Mouse (Mus musculus): ENCODE measurements around the gene Pdss2.
"Not testable (repeated sequence)": the region's sequence is repeated elsewhere in the genome, so short reads cannot be mapped to it uniquely, and the experiment has no call there.

The Pdss2 gene

DNA sequence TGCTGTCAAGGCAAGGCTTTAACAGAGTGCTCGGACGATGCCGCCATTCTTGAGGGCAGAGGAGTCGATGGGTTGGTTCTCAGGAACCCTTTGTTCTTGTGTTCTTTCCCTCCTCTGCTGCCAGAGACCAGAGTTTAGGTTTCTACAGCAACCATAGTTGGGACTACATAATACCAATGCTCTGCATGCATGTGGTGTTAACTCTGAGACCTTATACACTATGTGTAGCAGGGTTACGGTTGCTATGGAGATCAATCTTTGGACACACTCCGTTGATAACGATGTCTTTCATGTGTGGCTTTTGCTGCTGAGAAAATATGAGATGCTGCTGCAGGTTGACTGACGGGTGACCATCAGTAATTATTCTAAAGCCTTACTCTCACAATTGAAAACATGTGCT is 20.9 kb downstream of the Pdss2 start:
- no peak for DNase-seq (ENCODE audit: low read depth, low spot score)

DNA sequence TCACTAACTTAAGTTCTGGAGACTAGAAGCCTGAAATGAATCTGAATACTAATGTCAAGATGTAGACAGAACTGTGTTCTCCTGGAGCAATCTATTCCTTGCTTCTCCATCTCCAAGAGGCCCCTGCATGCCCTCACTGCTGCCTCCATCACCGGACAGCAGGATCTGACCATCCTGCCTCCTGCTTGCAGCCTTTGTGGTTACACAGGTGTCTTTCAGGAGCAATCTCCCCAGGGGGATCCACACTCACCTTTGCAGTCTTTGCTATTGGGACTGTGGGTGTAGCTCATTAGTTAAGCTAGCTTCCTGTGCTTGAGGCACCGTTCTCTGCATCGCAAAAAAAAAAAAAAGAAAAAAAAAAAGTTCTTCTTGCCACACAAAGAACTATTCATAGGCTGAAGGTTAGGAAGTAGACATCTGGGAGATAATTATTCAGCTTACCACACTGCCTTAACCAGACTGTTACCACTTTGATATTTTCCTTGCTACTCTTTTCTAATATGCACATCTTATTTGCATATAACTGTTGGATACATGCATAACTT is 23.0 kb downstream of the Pdss2 start:
- no peak for DNase-seq (ENCODE audit: low read depth, low spot score)

GRCm38 (mm10) chr10:43245461-43246200 is 24.3 kb downstream of the Pdss2 start:
- DNase-seq (ENCODE audit: low read depth, low spot score) = no peak

GRCm38 (mm10) chr10:43247994-43248393 is 26.7 kb downstream of the Pdss2 start:
- DNase-seq (ENCODE audit: low read depth, low spot score) = no peak

DNA sequence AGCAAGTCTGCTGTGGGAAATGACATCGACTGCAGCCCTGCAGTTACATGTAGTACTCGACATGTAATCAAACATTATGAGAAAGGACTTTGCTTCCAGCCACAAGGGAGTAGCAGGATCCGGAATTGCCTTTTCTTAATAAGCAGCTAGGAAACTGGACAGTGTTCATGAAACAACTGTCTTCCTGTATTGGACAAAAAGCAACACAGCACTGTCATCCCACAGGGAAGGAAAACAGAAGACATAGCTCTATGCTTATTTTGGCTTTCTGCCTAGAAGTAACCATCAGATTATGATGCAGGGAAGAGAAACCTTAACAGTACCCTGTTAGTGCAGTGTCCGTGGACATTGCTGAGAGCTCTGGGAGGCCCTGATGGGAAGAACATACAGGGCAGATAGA is 31.0 kb downstream of the Pdss2 start:
- no peak for DNase-seq (ENCODE audit: low read depth, low spot score)

DNA sequence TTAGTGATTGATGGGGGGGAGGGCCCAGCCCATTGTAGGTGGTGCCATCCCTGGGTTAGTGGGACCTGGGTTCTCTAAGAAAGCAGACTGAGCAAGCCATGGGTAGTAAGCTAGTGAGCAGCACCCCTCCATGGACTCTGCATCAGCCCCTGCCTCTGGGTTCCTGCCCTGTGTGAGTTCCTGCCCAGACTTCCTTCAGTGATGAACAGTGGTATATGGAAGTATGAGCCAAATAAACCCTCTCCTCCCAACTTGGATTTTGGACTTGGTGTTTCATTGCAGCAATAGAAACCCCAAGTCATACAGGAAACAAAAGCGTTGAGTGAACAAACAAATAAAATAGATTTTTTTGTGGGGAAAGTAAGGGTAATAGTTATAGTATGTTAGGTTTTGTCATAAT is 35.7 kb downstream of the Pdss2 start:
- DNase-seq (ENCODE audit: low read depth, low spot score) = not testable (repeated sequence)

- DNase-seq (ENCODE audit: low read depth, low spot score) = not testable (repeated sequence)
Observed at GRCm38 (mm10) chr10:43257500-43257899, 36.2 kb downstream of the Pdss2 start.

DNA sequence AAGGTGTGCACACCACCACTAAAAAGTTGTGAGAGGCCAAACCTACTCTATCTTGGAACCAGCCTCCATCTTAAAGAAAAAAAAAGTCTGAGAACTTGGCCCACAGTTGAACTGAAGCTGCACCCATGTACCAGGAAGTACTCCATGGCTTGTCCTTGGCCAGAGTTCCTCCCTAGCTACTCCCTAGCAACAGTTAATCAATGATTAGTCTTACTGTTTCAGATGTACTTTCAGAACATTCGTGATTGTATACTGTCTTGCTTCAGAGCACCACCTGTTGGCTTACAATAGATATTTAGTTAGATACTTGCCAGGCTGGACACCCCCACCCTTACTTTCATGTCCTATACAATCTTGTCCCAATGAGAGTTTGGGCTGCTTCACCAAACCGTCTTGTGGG is 50.0 kb downstream of the Pdss2 start:
- no peak for DNase-seq (ENCODE audit: low read depth, low spot score)

DNA sequence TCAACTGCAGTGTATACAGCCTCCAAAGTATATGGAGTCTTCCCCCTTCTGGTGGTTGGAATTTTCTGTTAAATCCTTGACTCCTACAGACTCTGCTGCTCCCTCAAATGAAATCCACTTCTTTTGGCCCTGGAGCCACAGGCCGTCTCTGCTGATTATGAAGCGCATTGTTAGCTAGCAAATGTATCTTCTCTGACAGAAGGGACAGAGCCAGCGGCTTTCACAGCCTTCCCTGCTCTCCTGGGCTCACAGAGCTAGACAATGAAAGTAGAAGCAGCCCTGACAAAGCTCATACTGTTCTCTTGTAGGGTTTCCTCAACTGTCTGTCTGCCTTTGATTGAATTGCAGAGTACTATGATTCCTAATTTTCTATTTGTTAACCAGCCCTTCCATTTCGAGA is 51.1 kb downstream of the Pdss2 start:
- no peak for DNase-seq (ENCODE audit: low read depth, low spot score)

GRCm38 (mm10) chr10:43273057-43273456 is 51.8 kb downstream of the Pdss2 start:
- no peak for DNase-seq (ENCODE audit: low read depth, low spot score)

DNA sequence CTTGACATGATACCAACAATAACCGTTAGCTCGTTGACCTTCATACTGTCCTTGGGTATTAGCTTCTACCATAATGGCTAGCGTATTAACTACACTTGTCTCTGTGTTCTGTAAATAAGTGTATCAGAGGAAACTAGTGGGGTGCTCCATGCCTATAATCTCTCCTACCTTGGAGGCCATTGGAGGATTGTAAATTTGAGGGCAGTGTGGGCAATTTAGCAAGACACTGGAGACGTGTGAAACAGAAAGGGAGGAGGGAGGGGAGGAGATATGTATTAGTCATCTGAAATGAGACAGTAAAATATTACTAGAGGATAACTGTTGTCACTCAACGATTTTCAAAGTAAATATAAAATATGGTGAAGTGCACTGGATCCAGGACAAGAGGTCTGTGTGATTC is 54.2 kb downstream of the Pdss2 start:
- no peak for DNase-seq (ENCODE audit: low read depth, low spot score)

DNA sequence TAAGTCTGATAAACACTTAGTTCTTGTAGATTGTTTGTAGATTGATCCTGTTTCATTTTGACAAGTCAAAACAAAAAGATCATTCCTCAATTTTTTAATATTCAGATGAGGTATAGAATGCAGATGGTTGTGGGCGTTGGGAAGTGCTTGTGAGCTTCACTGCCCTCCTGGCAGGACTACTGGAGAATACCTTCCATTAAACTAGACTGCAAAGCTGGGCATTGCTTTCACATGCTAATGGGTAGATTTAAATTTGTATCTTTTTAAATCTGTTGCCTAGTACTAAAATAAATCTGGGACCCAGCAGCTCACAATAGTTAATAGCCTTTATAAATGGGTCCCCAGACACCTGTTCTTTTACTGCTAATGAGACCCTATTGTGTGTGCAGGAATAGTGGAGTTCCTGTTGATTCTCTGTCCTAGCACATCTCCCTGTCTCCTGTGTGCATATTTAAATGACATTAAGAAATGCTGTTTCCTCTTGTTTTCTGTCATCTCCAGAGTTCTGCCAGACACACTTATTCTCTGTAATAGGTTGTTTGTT is 54.9 kb downstream of the Pdss2 start:
- no peak for DNase-seq (ENCODE audit: low read depth, low spot score)

DNA sequence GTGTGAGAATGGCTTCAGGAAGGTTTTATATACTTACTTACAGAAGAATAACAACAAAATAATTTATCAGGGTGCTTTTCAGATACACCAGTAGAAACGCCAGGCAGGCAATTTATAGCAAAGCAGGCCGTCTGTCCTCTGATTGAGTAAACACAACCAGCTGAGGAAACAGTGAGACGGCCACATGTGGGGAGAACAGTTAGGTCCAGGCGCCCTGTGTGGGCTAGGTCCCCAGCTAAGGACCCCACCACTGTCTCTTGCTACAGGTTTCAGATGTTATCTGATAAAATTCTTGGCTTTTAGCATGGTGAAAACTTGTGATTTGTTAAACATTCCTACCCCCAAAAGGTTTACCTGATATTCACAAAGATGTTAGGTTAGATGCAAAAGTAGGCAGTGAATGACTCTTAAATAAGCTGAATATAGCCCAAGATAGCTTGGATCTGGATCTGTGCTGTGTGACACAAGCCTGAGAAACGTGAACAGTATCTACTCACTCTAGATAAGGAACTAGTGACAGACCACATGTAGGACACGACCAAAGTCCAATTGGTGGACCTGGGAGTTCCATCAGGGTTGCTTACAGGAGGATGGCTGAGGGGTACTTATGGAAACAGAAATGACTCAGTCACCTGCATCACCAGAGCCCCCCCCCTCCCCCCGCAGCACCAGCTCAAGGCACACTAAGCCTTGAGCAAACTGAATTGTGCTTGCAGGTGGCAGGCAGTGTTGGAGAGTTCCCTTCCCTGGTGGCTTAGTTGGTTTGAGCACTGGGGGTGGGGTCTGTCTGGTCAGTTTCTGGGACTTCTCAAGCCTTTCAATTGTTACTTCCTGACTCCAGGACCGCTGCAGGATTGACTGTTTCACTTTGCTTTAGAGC is 56.2 kb downstream of the Pdss2 start:
- DNase-seq (ENCODE audit: low read depth, low spot score) = no peak

GRCm38 (mm10) chr10:43279637-43280288 is 58.5 kb downstream of the Pdss2 start:
- DNase-seq (ENCODE audit: low read depth, low spot score) = no peak

DNA sequence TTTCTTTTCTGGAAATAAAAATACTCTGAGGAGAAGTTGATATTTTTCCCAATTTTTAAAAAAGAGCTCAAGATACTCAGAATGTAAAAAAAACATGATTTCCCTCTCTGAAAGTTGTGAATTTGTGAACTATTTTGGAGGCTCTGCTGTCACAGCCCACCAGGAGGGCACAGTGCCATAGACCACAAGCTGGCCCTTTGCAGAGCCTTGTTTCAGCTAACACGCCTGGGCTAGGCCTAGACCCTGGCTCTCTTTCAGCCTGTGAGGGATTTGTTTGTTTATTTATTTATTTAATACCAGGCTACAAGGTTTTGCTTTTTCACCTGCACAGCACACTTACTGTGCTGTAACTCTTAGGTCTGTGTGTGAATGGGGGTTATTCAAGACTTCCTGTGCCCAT is 64.3 kb downstream of the Pdss2 start:
- DNase-seq (ENCODE audit: low read depth, low spot score) = no peak

DNA sequence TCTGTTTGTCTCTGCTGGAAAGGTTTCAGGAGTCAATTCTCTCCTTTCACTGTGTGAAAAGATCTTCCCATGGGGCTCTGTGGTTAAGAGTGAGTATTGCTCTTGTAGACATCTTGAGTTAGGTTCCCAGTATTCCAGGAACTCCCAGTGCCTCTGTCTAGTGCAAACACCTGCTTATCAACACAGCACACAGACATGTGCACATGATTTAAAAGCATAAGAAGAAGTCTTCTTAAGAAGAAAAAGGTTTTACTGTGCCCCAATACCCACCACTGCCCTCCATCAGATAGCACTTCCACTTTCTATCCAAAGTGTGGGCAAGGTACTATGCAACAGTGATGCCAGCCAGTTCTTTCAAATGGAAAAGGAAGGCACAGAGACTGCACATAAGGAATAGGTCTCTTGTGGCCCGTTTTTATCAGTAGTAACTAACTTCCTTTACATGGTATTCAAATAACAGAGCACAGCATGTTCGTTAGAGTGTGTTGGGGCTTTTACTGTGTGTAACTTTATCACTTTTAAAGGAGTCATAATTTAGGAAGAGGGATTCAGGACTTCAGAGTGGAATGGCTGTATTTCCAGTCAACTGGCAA is 69.4 kb downstream of the Pdss2 start:
- DNase-seq (ENCODE audit: low read depth, low spot score) = no peak

GRCm38 (mm10) chr10:43291333-43291736 is 70.0 kb downstream of the Pdss2 start:
- no peak for DNase-seq (ENCODE audit: low read depth, low spot score)

DNA sequence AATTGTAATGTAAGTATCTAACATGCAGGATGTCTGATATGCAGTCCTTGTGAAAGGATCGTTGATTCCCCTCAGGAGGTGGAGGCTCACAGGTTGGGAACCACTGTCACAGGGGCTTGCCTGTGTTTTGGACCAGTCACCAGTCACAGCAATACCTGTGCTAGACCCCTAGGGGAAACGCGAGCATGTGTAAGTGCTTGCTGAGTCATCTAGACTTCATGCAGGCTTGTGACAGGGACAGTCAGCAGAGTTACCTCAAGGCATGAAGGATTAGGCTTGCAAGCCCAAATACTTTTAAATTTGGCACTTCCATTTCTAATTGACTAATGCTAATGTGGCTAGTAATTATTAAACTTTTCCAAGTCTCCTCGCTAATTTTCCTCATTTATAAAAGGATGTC is 71.2 kb downstream of the Pdss2 start:
- no peak for DNase-seq (ENCODE audit: low read depth, low spot score)

DNA sequence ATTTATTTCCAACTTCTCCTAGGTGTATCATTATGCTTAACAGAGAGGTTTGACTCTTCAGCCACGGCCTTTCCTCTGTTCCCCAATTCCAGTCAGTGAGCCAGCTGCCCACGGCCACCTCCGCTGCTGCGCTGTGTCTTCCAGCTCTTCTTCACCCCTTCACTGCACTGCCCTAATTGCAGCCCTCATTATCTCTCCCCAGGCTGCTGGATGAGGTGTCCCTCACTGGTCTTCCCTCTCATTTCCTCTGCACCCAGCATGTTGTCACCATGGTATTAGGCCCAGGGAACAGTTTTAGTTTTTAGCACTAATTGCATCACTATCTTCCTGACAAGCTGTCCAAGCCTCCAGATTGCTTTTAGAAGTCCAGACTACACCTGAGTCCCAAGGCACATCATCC is 73.0 kb downstream of the Pdss2 start:
- DNase-seq (ENCODE audit: low read depth, low spot score) = no peak

DNA sequence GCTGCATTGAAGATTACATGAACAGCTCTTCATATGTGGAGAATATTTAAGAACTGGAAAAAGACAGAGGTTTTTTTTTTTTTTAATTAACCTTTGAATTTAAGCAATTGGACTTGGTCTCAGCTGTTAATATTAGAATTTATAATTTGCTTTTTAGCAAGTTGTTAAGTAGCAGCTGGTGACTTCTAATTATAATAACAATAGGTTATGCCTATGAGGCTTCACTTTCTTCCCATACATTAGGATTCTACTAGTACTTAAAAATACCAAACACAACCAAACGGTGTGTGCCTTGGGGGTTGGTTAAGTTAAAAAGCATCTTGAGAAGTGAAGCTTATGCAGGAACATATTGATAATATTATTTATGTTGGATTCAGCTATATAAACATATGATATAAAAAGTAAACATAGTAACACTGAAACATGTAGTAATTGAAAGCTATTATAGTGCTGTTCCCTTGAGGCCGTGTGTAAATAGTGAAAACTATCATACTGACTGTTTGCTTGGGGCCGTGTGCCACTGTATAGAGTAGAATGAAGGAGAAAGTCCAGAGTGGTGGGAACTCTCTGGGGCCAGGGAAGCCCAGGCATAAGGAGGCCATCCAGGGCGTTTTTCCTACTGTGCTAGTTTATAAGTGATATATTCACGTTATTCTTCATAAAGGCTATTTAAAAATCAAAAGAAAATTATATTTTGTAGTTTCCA is 87.0 kb downstream of the Pdss2 start:
- DNase-seq (ENCODE audit: low read depth, low spot score) = no peak

Data from CD4-positive, CD25-positive, alpha-beta regulatory T cell, adult 2 months (primary cell).